Mouse (Mus musculus) lung, embryonic 15.5 days (tissue): ENCODE data around the gene Dclk3. TPM values are rescaled to one million over a fixed set of nuclear protein-coding genes. Genes with fewer than 3 reads are reported as not detected.

Experiments
- ATAC-seq: fragments of 200-750 bp; cut with Nextera tagmentation; 2 replicates; pipeline ENCODE4 v1.8.0; 2017; ENCODE audit warnings: moderate number of reproducible peaks, borderline replicate concordance; ENCODE audit not compliant: low FRiP score, low TSS enrichment; ENCODE audit errors: extremely low read depth
- H3K27ac ChIP-seq: fragments of 300-500 bp; sonication (generic); 2 replicates; pipeline ENCODE4 v1.5.1; 2015; ENCODE audit warnings: moderate library complexity, mild to moderate bottlenecking, inconsistent platforms
- H3K27me3 ChIP-seq: fragments of 300-500 bp; sonication (generic); 2 replicates; pipeline ENCODE4 v1.6.1; 2015; ENCODE audit warnings: inconsistent platforms
- H3K36me3 ChIP-seq: fragments of 300-500 bp; sonication (generic); 2 replicates; pipeline ENCODE4 v1.6.1; 2015; ENCODE audit warnings: inconsistent platforms
- H3K4me1 ChIP-seq: fragments of 300-500 bp; sonication (generic); 2 replicates; pipeline ENCODE4 v1.6.1; 2015; ENCODE audit warnings: inconsistent platforms
- H3K4me2 ChIP-seq: fragments of 300-500 bp; sonication (generic); 2 replicates; pipeline ENCODE4 v1.6.1; 2015; ENCODE audit warnings: inconsistent platforms, mild to moderate bottlenecking, moderate library complexity
- H3K4me3 ChIP-seq: fragments of 300-500 bp; sonication (generic); 2 replicates; pipeline ENCODE4 v1.5.1; 2015; ENCODE audit warnings: mild to moderate bottlenecking, inconsistent platforms
- H3K9ac ChIP-seq: fragments of 300-500 bp; sonication (generic); 2 replicates; pipeline ENCODE4 v1.6.1; 2015; ENCODE audit warnings: inconsistent platforms
- H3K9me3 ChIP-seq: fragments of 300-500 bp; sonication (generic); 2 replicates; pipeline ENCODE4 v1.6.1; 2016; ENCODE audit warnings: inconsistent platforms
- WGBS: fragments of 180-500 bp; shearing (Covaris S2); methylation state at CpG from one replicate; pipeline ENCODE4 v1.1.7; 2015; 5-methylcytosine and 5-hydroxymethylcytosine counted together
- polyA plus RNA-seq: library from polyadenylated mRNA; unstranded; fragments of >200 nt; fragmentation: Nextera tagmentation; extraction: Ambion mirVana; gene quantifications from 2 replicates; pipeline ENCODE4 v1.2.1, GENCODE M21; 2015

Dclk3 gene
- polyA plus RNA-seq, 1 experiment from 2014 or later: 0.40 TPM

DNA sequence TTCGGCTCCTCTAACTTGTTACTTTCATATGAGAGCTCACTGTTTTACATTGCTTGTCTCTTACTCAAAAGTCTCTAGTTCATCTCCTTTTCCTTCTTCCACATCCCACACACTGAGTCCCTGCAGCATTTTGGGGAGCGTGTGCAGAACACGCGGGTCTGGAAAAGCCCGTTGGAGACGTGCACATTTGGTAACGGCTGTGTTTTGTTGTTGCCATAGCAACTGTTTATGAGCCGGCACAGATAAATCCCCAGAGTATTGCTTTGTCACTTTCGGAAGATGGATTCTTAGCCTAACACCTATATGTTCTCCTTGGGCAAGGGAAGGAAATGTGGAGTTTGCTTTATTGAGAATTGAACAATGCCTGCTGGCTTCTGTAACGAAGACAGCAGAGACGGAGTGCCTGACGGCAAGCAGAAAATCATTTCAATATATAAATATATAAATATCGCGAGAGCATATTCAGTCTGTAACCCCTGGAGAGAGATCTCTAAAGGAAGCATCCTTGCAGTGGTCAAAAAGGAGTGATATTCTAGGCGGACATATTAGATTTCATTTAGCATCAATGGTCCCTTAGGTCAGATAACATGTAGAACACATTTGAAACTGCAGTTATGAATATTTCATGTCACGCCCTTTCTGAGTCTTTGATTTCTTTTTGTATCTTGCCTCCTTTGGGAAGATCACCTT, 26.3 kb upstream of the Dclk3 start:
- no peaks in the 10 kb centered on the region for H3K27me3 ChIP-seq
- 73% methylated on average over 16 of the region's 16 CpGs for WGBS
- H3K9ac ChIP-seq: no peak overlapping the region
- ATAC-seq: no peak
- no peak overlapping the region for H3K27ac ChIP-seq
- no peak overlapping the region for H3K4me2 ChIP-seq
- no peak overlapping the region for H3K4me3 ChIP-seq
- H3K4me1 ChIP-seq: no peaks in the 10 kb centered on the region
- no peaks in the 10 kb centered on the region for H3K9me3 ChIP-seq
- no peaks in the 10 kb centered on the region for H3K36me3 ChIP-seq

DNA sequence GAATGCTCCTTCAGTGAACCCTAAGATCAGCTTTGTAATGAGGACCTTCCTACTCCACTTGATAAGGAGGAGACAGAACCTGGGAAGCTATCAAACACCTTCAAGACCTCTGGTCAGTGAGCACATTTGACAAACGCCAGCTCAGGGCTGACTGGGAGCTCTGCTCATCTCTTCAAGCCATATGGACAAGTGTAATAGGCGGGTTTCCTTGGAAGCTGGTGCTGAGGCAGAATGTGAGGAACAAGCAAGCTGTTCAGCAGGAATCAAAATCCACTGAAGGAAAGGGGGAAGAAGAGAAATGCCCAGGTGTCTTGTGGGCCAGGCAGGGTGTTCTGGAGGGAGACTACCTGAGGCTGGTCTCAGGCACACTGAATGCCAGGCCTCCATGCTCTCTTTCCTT, 17.0 kb upstream of the Dclk3 start:
- ATAC-seq: no peak
- Histone ChIP-seq H3K9ac (no peak overlapping the region), H3K4me1 (peaks cover 7% of the 10 kb centered on the region; the same call in 1 of the 2 replicates), H3K36me3 (no peaks in the 10 kb centered on the region), H3K4me2 (no peak overlapping the region), H3K4me3 (no peak overlapping the region), H3K9me3 (no peaks in the 10 kb centered on the region), H3K27ac (no peak overlapping the region), H3K27me3 (no peaks in the 10 kb centered on the region)
- 61% methylated on average over 2 of the region's 2 CpGs for WGBS

DNA sequence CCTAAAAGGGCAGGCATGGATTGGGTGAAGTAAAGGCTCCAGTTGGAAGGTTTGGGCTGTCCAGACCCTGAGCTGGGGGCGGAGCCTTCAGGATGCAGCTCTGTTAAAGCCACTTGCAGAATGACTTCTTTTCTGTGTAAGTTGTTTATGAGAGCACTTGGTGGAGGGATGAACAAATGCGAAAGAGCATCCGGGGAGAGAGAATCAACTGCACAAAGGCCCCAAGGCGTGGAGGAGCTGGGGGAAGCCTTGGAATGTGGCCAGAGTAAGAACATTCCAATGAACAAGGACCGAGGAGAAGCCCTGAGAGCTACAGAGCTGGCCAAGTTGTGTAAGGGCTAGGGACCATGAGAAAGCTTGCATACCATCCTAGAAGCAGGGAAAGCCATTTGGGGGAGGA, 16.3 kb upstream of the Dclk3 start:
- 38% methylated on average over 5 of the region's 5 CpGs for WGBS
- H3K4me3 ChIP-seq: no peak overlapping the region
- H3K27ac ChIP-seq: no peak overlapping the region
- no peaks in the 10 kb centered on the region for H3K27me3 ChIP-seq
- no peaks in the 10 kb centered on the region for H3K9me3 ChIP-seq
- H3K9ac ChIP-seq: no peak overlapping the region
- H3K4me1 ChIP-seq: peaks cover 7% of the 10 kb centered on the region; the same call in 1 of the 2 replicates
- no peak overlapping the region for H3K4me2 ChIP-seq
- peak; percentile 46; the same call in 1 of the 2 replicates for ATAC-seq
- no peaks in the 10 kb centered on the region for H3K36me3 ChIP-seq

DNA sequence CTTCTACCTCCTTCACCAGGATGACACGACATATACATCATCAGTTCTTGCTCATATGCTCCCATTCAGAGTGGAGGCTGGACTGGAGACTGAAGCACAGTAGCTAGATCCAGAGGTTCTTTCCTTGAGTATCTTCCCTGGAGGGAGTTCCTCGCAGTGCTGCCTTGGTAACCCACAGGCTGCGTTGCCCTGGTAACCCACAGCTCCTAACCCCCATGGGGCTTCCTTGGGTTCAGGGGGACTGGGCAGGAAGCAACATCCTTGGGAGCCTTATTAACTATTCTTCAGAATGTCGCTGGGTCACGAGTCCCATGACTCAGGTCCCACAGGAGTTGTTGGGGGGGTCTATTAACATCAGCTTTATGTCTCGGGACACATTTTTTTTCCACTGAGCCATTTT, 13.8 kb upstream of the Dclk3 start:
- ATAC-seq: no peak
- no peak overlapping the region for H3K4me3 ChIP-seq
- H3K4me2 ChIP-seq: no peak overlapping the region
- no peaks in the 10 kb centered on the region for H3K36me3 ChIP-seq
- peaks cover 10% of the 10 kb centered on the region; the same call in 1 of the 2 replicates for H3K4me1 ChIP-seq
- H3K27ac ChIP-seq: no peak overlapping the region
- H3K27me3 ChIP-seq: no peaks in the 10 kb centered on the region
- no peaks in the 10 kb centered on the region for H3K9me3 ChIP-seq
- WGBS: 72% methylated on average over 6 of the region's 6 CpGs
- H3K9ac ChIP-seq: no peak overlapping the region

DNA sequence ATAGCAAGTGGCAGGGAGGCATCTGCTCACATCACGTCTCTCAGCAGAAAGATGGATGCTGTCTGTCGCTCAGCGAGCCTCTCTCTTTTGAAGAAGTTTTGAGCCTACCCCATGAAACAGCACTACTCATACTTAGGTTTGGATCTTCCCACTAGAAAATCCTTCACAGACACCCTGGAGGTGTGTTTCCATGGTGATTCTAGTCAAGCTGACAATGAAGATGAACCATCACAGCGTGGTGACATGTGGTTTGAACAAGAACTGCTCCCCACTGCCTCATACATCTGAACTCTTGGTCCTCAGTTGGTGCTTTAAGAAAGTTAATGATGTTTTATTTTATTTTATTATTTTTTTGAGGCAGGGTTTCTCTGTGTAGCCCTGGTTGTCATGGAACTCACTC, 12.9 kb upstream of the Dclk3 start:
- ATAC-seq: no peak
- H3K27me3 ChIP-seq: no peaks in the 10 kb centered on the region
- 73% methylated on average over 4 of the region's 4 CpGs for WGBS
- H3K4me3 ChIP-seq: no peak overlapping the region
- peaks cover 10% of the 10 kb centered on the region; the same call in 1 of the 2 replicates for H3K4me1 ChIP-seq
- no peak overlapping the region for H3K4me2 ChIP-seq
- no peaks in the 10 kb centered on the region for H3K9me3 ChIP-seq
- no peak overlapping the region for H3K27ac ChIP-seq
- no peak overlapping the region for H3K9ac ChIP-seq
- no peaks in the 10 kb centered on the region for H3K36me3 ChIP-seq

DNA sequence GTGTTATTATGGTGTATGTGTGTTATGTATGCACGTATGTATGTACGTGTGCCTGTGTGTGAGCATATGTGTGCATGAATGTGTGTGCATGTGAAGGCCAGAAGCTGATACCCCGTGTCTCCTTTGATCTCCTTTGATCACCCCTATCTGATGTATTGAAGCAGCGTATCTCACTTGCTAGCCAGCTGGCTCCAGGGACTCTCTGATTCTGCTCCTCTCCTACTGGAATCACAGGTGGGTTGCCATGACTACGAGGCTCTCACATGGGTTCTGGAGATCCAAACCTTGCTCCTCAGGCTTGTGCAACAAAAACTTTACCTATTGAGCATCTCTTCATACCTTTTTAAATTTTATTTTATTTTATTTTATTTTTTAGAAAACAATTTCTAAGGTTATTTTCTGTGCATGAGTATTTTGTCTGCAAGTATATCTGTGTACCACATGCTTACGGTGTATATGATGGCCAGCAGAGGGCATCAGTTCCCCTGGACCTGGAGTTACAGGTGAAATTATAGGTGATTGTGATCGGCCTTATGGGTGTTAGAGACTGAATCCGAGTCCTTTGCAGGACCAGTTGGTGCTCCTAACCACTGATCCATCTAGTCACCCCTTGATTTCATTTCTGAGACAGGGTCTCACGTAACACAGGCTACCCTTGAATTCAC, 10.9 kb upstream of the Dclk3 start:
- Histone ChIP-seq H3K9me3 (no peaks in the 10 kb centered on the region), H3K27me3 (no peaks in the 10 kb centered on the region), H3K4me3 (no peak overlapping the region), H3K36me3 (no peaks in the 10 kb centered on the region), H3K4me2 (no peak overlapping the region), H3K27ac (no peak overlapping the region), H3K9ac (no peak overlapping the region), H3K4me1 (0 out of 2 replicates have a peak, but pooled peaks cover 3% of the 10 kb centered on the region)
- WGBS: 84% methylated on average over 9 of the region's 9 CpGs
- ATAC-seq: no peak

DNA sequence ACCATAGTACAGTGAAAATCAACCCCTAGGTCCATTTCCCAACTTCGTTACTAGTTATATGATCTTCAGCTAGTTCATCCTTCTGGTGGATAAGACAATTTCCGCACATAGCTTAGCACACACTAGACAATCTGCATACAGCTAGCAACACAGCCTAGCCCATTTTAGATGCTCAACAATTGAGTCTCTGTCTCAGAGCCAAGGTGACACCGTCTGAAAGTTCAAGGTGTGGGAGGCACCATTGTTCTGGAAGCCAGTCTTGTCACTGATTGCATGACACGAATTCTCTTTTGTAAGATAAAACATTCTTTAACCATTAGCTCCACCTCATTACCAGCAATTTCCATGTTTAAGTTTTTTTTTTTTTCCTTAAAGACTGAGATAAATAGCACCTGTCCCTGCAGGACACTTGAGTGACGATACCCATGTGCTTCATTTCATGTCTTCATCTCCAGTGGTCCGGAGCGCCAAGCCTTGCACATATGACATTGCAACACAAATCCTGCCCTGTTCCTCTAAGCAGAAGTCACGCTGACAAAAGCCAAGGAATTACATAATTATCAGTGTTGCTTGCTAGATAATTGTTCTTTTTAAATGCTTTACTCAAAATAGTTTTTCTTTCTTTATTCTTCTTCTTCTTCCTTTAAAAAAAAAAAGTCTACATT, 10.1 kb upstream of the Dclk3 start:
- 0 out of 2 replicates have a peak, but pooled peaks cover 3% of the 10 kb centered on the region for H3K4me1 ChIP-seq
- H3K27me3 ChIP-seq: no peaks in the 10 kb centered on the region
- H3K9ac ChIP-seq: no peak overlapping the region
- 59% methylated on average over 8 of the region's 8 CpGs for WGBS
- H3K36me3 ChIP-seq: no peaks in the 10 kb centered on the region
- ATAC-seq: no peak
- no peak overlapping the region for H3K4me2 ChIP-seq
- H3K9me3 ChIP-seq: no peaks in the 10 kb centered on the region
- no peak overlapping the region for H3K4me3 ChIP-seq
- H3K27ac ChIP-seq: no peak overlapping the region

DNA sequence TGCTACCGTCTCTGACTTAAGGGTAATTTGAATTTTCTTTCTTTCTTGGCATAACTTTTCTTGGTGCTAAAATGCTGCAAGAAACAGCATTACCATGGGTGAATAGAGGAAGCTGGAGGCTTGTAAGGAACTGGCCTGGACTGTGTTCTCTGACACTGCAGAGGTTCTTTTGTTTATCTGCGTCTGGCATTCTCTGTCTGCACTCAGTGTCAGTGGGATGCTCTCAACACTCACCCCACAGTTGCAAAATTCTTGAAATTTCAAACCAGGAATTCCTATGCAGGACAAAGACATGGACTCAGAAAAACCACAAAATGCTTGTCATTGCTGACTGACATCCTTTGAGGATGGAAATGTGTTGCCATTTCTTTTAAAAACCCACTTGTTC, 9.5 kb upstream of the Dclk3 start:
- no peak overlapping the region for H3K4me3 ChIP-seq
- no peaks in the 10 kb centered on the region for H3K9me3 ChIP-seq
- H3K27ac ChIP-seq: no peak overlapping the region
- WGBS: 29% methylated on average over 2 of the region's 2 CpGs
- H3K4me2 ChIP-seq: no peak overlapping the region
- no peak overlapping the region for H3K9ac ChIP-seq
- ATAC-seq: peak; percentile 64; the same call in 1 of the 2 replicates
- H3K27me3 ChIP-seq: no peaks in the 10 kb centered on the region
- 0 out of 2 replicates have a peak, but pooled peaks cover 3% of the 10 kb centered on the region for H3K4me1 ChIP-seq
- no peaks in the 10 kb centered on the region for H3K36me3 ChIP-seq

DNA sequence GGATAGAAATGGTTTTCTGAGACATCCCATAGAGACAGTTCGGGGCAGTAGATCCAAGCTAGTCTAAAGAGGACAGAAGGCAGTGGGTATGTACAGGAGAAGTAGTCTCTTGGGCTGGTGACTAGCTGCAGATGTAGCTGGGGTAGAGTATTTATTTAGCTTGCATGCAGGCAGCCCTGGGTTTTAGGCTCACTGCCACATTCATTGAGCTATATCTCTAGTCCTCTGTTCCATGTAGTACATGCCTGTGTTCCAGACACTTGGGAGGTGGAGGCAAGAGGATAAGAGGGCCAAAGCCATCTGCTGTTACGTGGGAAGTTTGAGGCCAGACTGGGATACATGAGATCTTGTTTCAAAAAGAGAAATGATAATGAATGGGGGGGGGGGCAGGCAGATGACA, 3.5 kb upstream of the Dclk3 start:
- Histone ChIP-seq H3K36me3 (no peaks in the 10 kb centered on the region), H3K9ac (no peak overlapping the region), H3K4me3 (no peak overlapping the region), H3K4me2 (no peak overlapping the region), H3K27ac (no peak overlapping the region), H3K27me3 (peaks cover 26% of the 10 kb centered on the region), H3K9me3 (no peaks in the 10 kb centered on the region), H3K4me1 (peaks cover 7% of the 10 kb centered on the region)
- no peak for ATAC-seq
- WGBS: 80% methylated on average over 2 of the region's 2 CpGs

DNA sequence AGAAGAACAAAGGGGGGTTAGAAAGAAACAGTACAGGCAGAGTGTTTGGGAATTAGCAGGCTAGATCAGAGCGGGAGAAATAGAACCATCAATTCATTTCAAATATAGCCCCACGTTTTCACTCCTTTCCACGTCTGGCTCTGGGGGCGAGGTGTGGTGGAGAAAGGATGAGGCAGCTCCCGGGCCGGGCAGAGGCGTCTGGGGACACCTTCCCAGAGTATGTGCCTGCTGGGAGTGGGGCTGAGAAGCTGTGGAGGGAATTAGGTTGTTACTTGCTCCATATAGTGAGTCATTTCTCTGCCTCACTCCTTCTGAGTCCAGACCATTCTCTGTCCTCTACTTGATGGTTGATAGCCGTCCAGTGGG, 938 bp downstream of the Dclk3 start:
- peaks cover 7% of the 10 kb centered on the region for H3K4me1 ChIP-seq
- no peak overlapping the region for H3K4me3 ChIP-seq
- no peak for ATAC-seq
- peaks cover 33% of the 10 kb centered on the region for H3K27me3 ChIP-seq
- no peak overlapping the region for H3K27ac ChIP-seq
- no peaks in the 10 kb centered on the region for H3K9me3 ChIP-seq
- no peaks in the 10 kb centered on the region for H3K36me3 ChIP-seq
- H3K9ac ChIP-seq: no peak overlapping the region
- H3K4me2 ChIP-seq: no peak overlapping the region
- 30% methylated on average over 8 of the region's 8 CpGs for WGBS

DNA sequence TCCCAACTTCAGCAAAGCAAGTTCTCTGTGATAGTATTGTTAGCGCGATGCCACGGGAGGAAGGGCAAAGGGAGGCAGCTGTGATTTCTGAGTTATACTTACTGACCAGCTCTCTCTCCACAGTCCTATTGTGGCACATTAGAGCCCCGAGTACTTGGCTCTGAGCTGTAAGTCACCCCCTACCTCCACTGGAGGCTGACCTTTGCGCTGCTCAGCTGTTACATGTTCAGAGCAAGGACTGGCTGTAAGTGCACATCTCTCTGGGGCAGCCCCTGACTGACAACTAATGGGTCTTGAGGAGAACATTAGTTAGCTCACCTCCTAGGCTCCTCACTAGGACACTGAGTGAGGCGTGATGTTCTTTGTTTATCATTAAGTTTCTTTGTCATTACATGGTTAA, 1.6 kb downstream of the Dclk3 start:
- Histone ChIP-seq H3K27me3 (peaks cover 33% of the 10 kb centered on the region), H3K4me1 (peaks cover 7% of the 10 kb centered on the region), H3K27ac (no peak overlapping the region), H3K9ac (no peak overlapping the region), H3K4me3 (no peak overlapping the region), H3K36me3 (no peaks in the 10 kb centered on the region), H3K9me3 (no peaks in the 10 kb centered on the region), H3K4me2 (no peak overlapping the region)
- no peak for ATAC-seq
- 74% methylated on average over 6 of the region's 6 CpGs for WGBS

DNA sequence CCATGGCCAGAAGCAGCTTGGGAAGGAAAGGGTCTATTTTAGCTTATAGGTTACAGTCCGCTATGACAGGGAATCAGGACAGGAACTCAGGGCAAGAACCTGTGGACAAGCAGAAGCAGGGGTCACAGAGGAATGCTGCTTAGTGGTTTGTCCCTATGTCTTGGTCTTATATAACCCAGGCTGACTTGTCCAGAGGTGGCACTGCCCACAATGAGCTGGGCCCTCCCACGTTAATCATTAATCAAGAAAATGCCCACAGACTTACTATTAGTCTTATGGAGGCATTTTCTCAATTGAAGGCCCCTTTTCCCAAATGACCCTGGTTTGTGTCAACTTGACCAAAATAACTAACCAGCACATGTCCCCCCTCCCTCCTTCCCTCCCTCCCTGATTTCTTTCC, 2.3 kb downstream of the Dclk3 start:
- H3K27ac ChIP-seq: no peak overlapping the region
- no peak overlapping the region for H3K9ac ChIP-seq
- peaks cover 7% of the 10 kb centered on the region for H3K4me1 ChIP-seq
- no peak for ATAC-seq
- no peak overlapping the region for H3K4me3 ChIP-seq
- no peaks in the 10 kb centered on the region for H3K9me3 ChIP-seq
- WGBS: 79% methylated on average over 2 of the region's 2 CpGs
- no peaks in the 10 kb centered on the region for H3K36me3 ChIP-seq
- H3K27me3 ChIP-seq: peaks cover 33% of the 10 kb centered on the region
- H3K4me2 ChIP-seq: no peak overlapping the region
